Mouse (Mus musculus) frontal cortex, postnatal 14 days (tissue): Measurements from ENCODE around the gene Msi1.
A peak's percentile ranks its signal among the peaks of the same experiment; 100 is the strongest.

Source experiments
- DNase-seq, 2 experiments: peaks; one replicate each; pipeline ENCODE4 v3.0.0; 2022; ENCODE audit warnings: low spot score in 2 of 2

Gene Msi1

GRCm38 (mm10) chr5:115469791-115470190, 40.4 kb downstream of the Msi1 start:
- DNase-seq = no peak

GRCm38 (mm10) chr5:115470766-115471531, 41.5 kb downstream of the Msi1 start:
- DNase-seq = peak in 1 of 2 experiments; percentile 46

- no peak for DNase-seq
Observed at GRCm38 (mm10) chr5:115473191-115473590, 43.8 kb downstream of the Msi1 start.

GRCm38 (mm10) chr5:115474174-115474828, 44.9 kb downstream of the Msi1 start:
- DNase-seq = no peak

GRCm38 (mm10) chr5:115475337-115476106, 46.1 kb downstream of the Msi1 start:
- DNase-seq = no peak

GRCm38 (mm10) chr5:115476107-115476727, 46.8 kb downstream of the Msi1 start:
- no peak for DNase-seq

GRCm38 (mm10) chr5:115479561-115479960, 50.2 kb downstream of the Msi1 start:
- DNase-seq = no peak

GRCm38 (mm10) chr5:115480101-115480500, 50.7 kb downstream of the Msi1 start:
- DNase-seq = no peak

- no peak for DNase-seq
Observed at GRCm38 (mm10) chr5:115482390-115483265, 53.2 kb downstream of the Msi1 start.

- no peak for DNase-seq
Observed at GRCm38 (mm10) chr5:115483385-115483784, 54.0 kb downstream of the Msi1 start.

GRCm38 (mm10) chr5:115483947-115484920, 54.8 kb downstream of the Msi1 start, which contains the start of gene Sirt4:
Sirt4 (minus strand) TSS chr5:115484725.
- peak; percentile 71 to 83 for DNase-seq

GRCm38 (mm10) chr5:115484996-115485395, 55.6 kb downstream of the Msi1 start:
- no peak for DNase-seq

- DNase-seq = no peak
Observed at GRCm38 (mm10) chr5:115485489-115486205, 56.2 kb downstream of the Msi1 start.

- DNase-seq = no peak
Observed at GRCm38 (mm10) chr5:115486726-115487125, 57.3 kb downstream of the Msi1 start.

- DNase-seq = no peak
Observed at GRCm38 (mm10) chr5:115487353-115487752, 58.0 kb downstream of the Msi1 start.

- no peak for DNase-seq
Observed at GRCm38 (mm10) chr5:115487942-115488580, 58.7 kb downstream of the Msi1 start.

- DNase-seq = peak; percentile 76 to 79
Observed at GRCm38 (mm10) chr5:115488841-115489698, 59.7 kb downstream of the Msi1 start.
